Mouse (Mus musculus) erythroblast, embryonic 14.5 days (primary cell): ENCODE data around the gene Asb13. TPM values are rescaled to one million over a fixed set of nuclear protein-coding genes. Genes with fewer than 3 reads are reported as not detected.

Experiments used
- H3K27me3 ChIP-seq: 2 replicates; pipeline ENCODE4 v1.6.1; 2012; ENCODE audit warnings: inconsistent platforms; ENCODE audit not compliant: control insufficient read depth
- H3K36me3 ChIP-seq: 2 replicates; pipeline ENCODE4 v1.6.1; 2012; ENCODE audit warnings: mild to moderate bottlenecking, inconsistent platforms; ENCODE audit not compliant: control insufficient read depth
- H3K4me1 ChIP-seq: 2 replicates; pipeline ENCODE4 v1.6.1; 2012; ENCODE audit warnings: inconsistent platforms; ENCODE audit not compliant: control insufficient read depth
- H3K4me3 ChIP-seq: replicated peaks from 2 replicates; pipeline ENCODE3; 2012; ENCODE audit warnings: moderate library complexity, mild to moderate bottlenecking, inconsistent platforms
- H3K9me3 ChIP-seq: 2 replicates; pipeline ENCODE4 v1.6.1; 2012; ENCODE audit warnings: low read length, inconsistent platforms, mixed read lengths; ENCODE audit not compliant: control insufficient read depth
- GATA1 ChIP-seq: IDR thresholded peaks from 2 replicates; pipeline ENCODE4 v1.6.1; 2012; ENCODE audit warnings: low read length, inconsistent platforms, mixed read lengths
- TAL1 ChIP-seq: IDR thresholded peaks from 3 replicates; pipeline ENCODE4 v1.6.1; 2012; ENCODE audit warnings: low read length, inconsistent platforms, mixed read lengths
- polyA plus RNA-seq: library from polyadenylated mRNA; stranded (reverse); fragments of >175 nt; gene quantifications from 2 replicates; pipeline ENCODE4 v1.2.3, GENCODE M21; 2012

Gene Asb13
- polyA plus RNA-seq, 1 experiment: 0.01 TPM

DNA sequence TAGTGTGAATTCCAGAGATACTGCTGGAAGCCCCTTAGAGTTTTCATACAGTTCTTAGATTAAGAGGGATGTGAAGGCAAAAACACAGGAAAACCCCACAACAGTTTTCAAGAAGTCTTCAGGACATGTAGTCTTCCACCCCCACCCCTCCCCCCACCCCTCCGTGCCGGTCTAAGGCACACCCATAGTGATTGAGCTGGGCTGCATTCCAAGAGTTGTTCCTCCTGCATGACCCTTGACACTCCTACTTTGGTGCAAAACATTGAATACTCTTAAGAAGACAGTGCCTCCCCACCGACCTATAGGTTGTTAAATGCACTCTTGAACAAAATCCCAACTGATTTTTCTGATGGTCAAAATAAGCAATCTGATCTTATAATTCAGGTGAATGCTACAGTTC lies 5.7 kb upstream of the Asb13 start:
- Histone ChIP-seq H3K9me3 (peaks cover 5% of the 10 kb centered on the region), H3K4me1 (no peaks in the 10 kb centered on the region), H3K36me3 (no peaks in the 10 kb centered on the region), H3K4me3 (no peak overlapping the region), H3K27me3 (peaks cover 3% of the 10 kb centered on the region; the same call in 1 of the 2 replicates)
- TF ChIP-seq TAL1 (no peak), GATA1 (no peak)

DNA sequence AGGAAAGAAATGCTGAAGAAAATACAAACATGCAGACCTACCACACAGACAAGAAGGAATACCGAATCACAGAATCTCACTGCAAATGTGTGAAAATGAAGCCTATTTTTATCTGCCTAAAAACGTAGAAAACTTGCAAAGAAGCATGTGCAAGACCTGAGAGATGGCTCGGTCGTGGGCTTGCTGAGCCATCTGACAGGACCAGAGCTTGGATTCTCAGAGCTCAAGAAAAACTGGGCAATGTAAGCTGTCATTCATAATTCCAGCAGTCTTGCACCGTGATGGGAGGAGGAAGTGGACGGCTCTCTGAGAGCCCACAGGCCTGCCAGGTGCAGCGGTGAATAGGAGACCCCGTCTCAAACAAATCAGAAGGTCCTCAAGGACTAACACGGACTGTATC lies 1.3 kb upstream of the Asb13 start:
- Histone ChIP-seq H3K9me3 (no peaks in the 10 kb centered on the region), H3K36me3 (no peaks in the 10 kb centered on the region), H3K4me1 (peaks cover 15% of the 10 kb centered on the region), H3K27me3 (peaks cover 13% of the 10 kb centered on the region), H3K4me3 (no peak overlapping the region)
- TF ChIP-seq TAL1: no peak
- no peak for TF ChIP-seq GATA1

- TF ChIP-seq TAL1: no peak
- TF ChIP-seq GATA1: no peak
- Histone ChIP-seq H3K27me3 (peaks cover 13% of the 10 kb centered on the region), H3K4me1 (peaks cover 15% of the 10 kb centered on the region), H3K36me3 (no peaks in the 10 kb centered on the region), H3K9me3 (no peaks in the 10 kb centered on the region), H3K4me3 (no peak overlapping the region)
These were observed 701 bp upstream of the Asb13 start for GRCm38 (mm10) chr13:3633131-3633530.

- no peak for TF ChIP-seq GATA1
- Histone ChIP-seq H3K4me1 (peaks cover 15% of the 10 kb centered on the region), H3K9me3 (no peaks in the 10 kb centered on the region), H3K27me3 (peaks cover 13% of the 10 kb centered on the region), H3K36me3 (no peaks in the 10 kb centered on the region), H3K4me3 (no peak overlapping the region)
These were observed 1.2 kb downstream of the Asb13 start for GRCm38 (mm10) chr13:3635076-3635475.

- Histone ChIP-seq H3K9me3 (no peaks in the 10 kb centered on the region), H3K4me1 (peaks cover 15% of the 10 kb centered on the region), H3K36me3 (no peaks in the 10 kb centered on the region), H3K4me3 (no peak overlapping the region), H3K27me3 (peaks cover 13% of the 10 kb centered on the region)
- no peak for TF ChIP-seq GATA1
- TF ChIP-seq TAL1: no peak
These were observed 3.0 kb downstream of the Asb13 start for GRCm38 (mm10) chr13:3636797-3637196.

GRCm38 (mm10) chr13:3642049-3642448 lies 8.2 kb downstream of the Asb13 start:
- no peaks in the 10 kb centered on the region for H3K27me3 ChIP-seq
- H3K4me3 ChIP-seq: no peak overlapping the region
- no peaks in the 10 kb centered on the region for H3K4me1 ChIP-seq
- no peaks in the 10 kb centered on the region for H3K36me3 ChIP-seq
- 0 out of 2 replicates have a peak, but pooled peaks cover 4% of the 10 kb centered on the region for H3K9me3 ChIP-seq
- TF ChIP-seq TAL1 (no peak), GATA1 (no peak)

GRCm38 (mm10) chr13:3642538-3642937 lies 8.7 kb downstream of the Asb13 start:
- TF ChIP-seq TAL1 (no peak), GATA1 (no peak)
- Histone ChIP-seq H3K36me3 (no peaks in the 10 kb centered on the region), H3K4me1 (no peaks in the 10 kb centered on the region), H3K27me3 (no peaks in the 10 kb centered on the region), H3K4me3 (no peak overlapping the region), H3K9me3 (0 out of 2 replicates have a peak, but pooled peaks cover 4% of the 10 kb centered on the region)

GRCm38 (mm10) chr13:3644871-3645270 lies 11.0 kb downstream of the Asb13 start:
- Histone ChIP-seq H3K4me3 (no peak overlapping the region), H3K36me3 (no peaks in the 10 kb centered on the region), H3K27me3 (no peaks in the 10 kb centered on the region), H3K9me3 (0 out of 2 replicates have a peak, but pooled peaks cover 4% of the 10 kb centered on the region), H3K4me1 (no peaks in the 10 kb centered on the region)
- TF ChIP-seq TAL1 (no peak), GATA1 (no peak)

DNA sequence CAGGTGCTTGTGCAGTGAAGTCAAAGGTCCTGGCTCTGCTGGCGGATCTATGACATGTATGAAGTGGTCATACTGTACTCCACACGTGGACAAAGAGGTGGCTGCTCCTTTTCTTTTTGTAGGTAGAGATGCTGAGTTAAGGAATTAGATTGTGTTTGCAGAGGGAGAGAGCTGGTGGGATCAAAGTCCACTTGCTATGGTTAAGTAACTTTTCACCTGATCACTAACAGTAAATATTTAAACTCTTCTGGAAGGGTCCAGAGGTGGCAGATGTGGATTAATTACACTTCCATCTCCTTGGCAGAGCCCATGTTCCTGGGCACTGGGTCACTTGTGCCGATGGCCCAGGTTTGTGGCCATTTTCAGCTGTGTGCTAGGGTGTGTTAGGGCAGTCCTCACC lies 12.1 kb downstream of the Asb13 start:
- Histone ChIP-seq H3K27me3 (no peaks in the 10 kb centered on the region), H3K36me3 (no peaks in the 10 kb centered on the region), H3K4me1 (no peaks in the 10 kb centered on the region), H3K4me3 (no peak overlapping the region), H3K9me3 (0 out of 2 replicates have a peak, but pooled peaks cover 4% of the 10 kb centered on the region)
- no peak for TF ChIP-seq TAL1
- no peak for TF ChIP-seq GATA1

- no peaks in the 10 kb centered on the region for H3K27me3 ChIP-seq
- H3K36me3 ChIP-seq: no peaks in the 10 kb centered on the region
- 0 out of 2 replicates have a peak, but pooled peaks cover 4% of the 10 kb centered on the region for H3K9me3 ChIP-seq
- no peak overlapping the region for H3K4me3 ChIP-seq
- no peak for TF ChIP-seq GATA1
- no peak for TF ChIP-seq TAL1
- no peaks in the 10 kb centered on the region for H3K4me1 ChIP-seq
These were observed 12.7 kb downstream of the Asb13 start for GRCm38 (mm10) chr13:3646566-3646965.
